Mouse (Mus musculus): ENCODE measurements around the gene Tspan12. TPM values are rescaled to one million over a fixed set of nuclear protein-coding genes. Genes with fewer than 3 reads are reported as not detected.
"Not testable (repeated sequence)": the region's sequence is repeated elsewhere in the genome, so short reads cannot be mapped to it uniquely, and the experiment has no call there.

The Tspan12 gene
- total and polyA plus RNA-seq, 3 experiments = not detected

GRCm38 (mm10) chr6:21889101-21889500 is 36.8 kb upstream of the Tspan12 start (continued):
- TF ChIP-seq MAX (IDR thresholded peaks at IDR 0.05; ENCODE audit: low read length) (no peak), POLR2AphosphoS5 (IDR thresholded peaks at IDR 0.05; ENCODE audit: borderline replicate concordance, low read depth, low read length) (no peak)

- not testable (repeated sequence) for H3K9me3 ChIP-seq (replicated peaks; ENCODE audit: insufficient read depth, low read length); DNase-seq (ENCODE audit: low read depth, low spot score); H3K27ac ChIP-seq (ENCODE audit: control insufficient read depth, low read depth, low read length); H3K4me3 ChIP-seq (ENCODE audit: control insufficient read depth in 1 of 2, insufficient read depth in 1 of 2, low read depth in 2 of 2, low read length in 2 of 2); H3K79me2 ChIP-seq (ENCODE audit: control insufficient read depth, insufficient read depth, low read length, poor library complexity); H3K27me3 ChIP-seq (ENCODE audit: control insufficient read depth in 1 of 2, insufficient read depth in 2 of 2, low read length in 2 of 2); H3K36me3 ChIP-seq (ENCODE audit: control insufficient read depth in 1 of 2, insufficient read depth in 2 of 2, low read length in 2 of 2); H3K9ac ChIP-seq (ENCODE audit: control insufficient read depth, low read depth, low read length, poor library complexity, severe bottlenecking); H3K4me1 ChIP-seq (ENCODE audit: control insufficient read depth in 1 of 2, insufficient read depth in 2 of 2, low read length in 2 of 2)
- peak; percentile 11 to 57; a peak in 2 of 4 replicates for TF ChIP-seq EP300 (IDR thresholded peaks at IDR 0.05; ENCODE audit: low read depth in 1 of 2, low read length in 2 of 2)
- peak; percentile 41; the same call in 1 of the 2 replicates for TF ChIP-seq GATA1 (IDR thresholded peaks at IDR 0.05; ENCODE audit: low read depth, low read length)
- peak; percentile 59; the same call in 1 of the 2 replicates for TF ChIP-seq TCF12 (IDR thresholded peaks at IDR 0.05; ENCODE audit: low read depth, low read length)
Observed at GRCm38 (mm10) chr6:21887971-21888370, 35.7 kb upstream of the Tspan12 start.

DNA sequence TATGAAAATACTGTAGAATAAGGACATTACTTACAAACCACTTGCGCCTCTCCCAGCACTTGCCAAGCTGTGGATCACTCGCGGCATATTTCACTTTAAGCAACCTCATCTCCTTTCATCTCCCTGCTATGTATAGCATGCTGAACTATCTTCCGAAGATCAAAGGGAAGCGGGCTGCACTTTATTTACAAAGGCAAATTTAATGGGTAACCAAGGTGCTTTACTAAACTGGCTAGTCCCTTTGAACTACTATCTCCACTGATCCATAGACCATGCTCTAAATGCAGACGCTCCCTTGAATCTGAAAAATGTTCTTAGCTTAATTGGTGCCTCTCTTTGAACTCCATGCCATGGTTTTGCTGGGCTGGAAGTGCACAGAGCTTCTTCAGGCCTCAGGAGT is 27.2 kb upstream of the Tspan12 start:
- no peaks in the 10 kb centered on the region for H3K79me2 ChIP-seq (ENCODE audit: control insufficient read depth, insufficient read depth, low read length, poor library complexity)
- TF ChIP-seq POLR2AphosphoS2 (IDR thresholded peaks at IDR 0.05; ENCODE audit: low read length) = no peak
- no peak overlapping the region for H3K9ac ChIP-seq (ENCODE audit: control insufficient read depth, low read depth, low read length, poor library complexity, severe bottlenecking)
- H3K27me3 ChIP-seq (ENCODE audit: control insufficient read depth in 1 of 2, insufficient read depth in 2 of 2, low read length in 2 of 2) = peaks cover 0 to 1% of the 10 kb centered on the region in 2 experiments; a peak in 3 of 4 replicates
- no peak overlapping the region for H3K27ac ChIP-seq (ENCODE audit: control insufficient read depth, low read depth, low read length)
- H3K9me3 ChIP-seq (replicated peaks; ENCODE audit: insufficient read depth, low read length) = no peaks in the 10 kb centered on the region
- no peaks in the 10 kb centered on the region for H3K4me1 ChIP-seq (ENCODE audit: control insufficient read depth in 1 of 2, insufficient read depth in 2 of 2, low read length in 2 of 2)
- DNase-seq (ENCODE audit: low read depth, low spot score) = no peak
- no peaks in the 10 kb centered on the region for H3K36me3 ChIP-seq (ENCODE audit: control insufficient read depth in 1 of 2, insufficient read depth in 2 of 2, low read length in 2 of 2)
- no peak overlapping the region for H3K4me3 ChIP-seq (ENCODE audit: control insufficient read depth in 1 of 2, insufficient read depth in 1 of 2, low read depth in 2 of 2, low read length in 2 of 2)

DNA sequence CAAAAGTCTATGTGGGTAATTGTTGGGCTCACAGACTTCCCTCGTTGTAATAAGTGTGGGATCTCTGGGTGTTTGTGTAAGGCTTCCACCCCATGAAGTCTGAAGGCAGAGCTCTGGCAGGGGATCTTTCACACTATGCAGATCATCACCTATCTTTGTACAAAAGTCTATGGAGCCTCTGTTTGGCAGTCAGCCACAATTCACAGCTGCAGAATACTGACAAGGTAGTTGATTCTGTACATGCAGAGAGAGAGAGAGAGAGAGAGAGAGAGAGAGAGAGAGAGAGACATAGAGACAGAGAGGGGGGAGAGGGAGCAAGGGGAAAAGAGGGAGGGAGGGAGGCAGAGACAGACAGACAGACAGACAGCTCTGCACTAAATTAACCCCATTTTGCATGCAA is 15.0 kb upstream of the Tspan12 start:
- Histone ChIP-seq H3K27me3 (ENCODE audit: control insufficient read depth in 1 of 2, insufficient read depth in 2 of 2, low read length in 2 of 2) (no peaks in the 10 kb centered on the region), H3K9ac (ENCODE audit: control insufficient read depth, low read depth, low read length, poor library complexity, severe bottlenecking) (no peak overlapping the region), H3K9me3 (replicated peaks; ENCODE audit: insufficient read depth, low read length) (no peaks in the 10 kb centered on the region), H3K27ac (ENCODE audit: control insufficient read depth, low read depth, low read length) (no peak overlapping the region), H3K4me1 (ENCODE audit: control insufficient read depth in 1 of 2, insufficient read depth in 2 of 2, low read length in 2 of 2) (no peaks in the 10 kb centered on the region), H3K79me2 (ENCODE audit: control insufficient read depth, insufficient read depth, low read length, poor library complexity) (no peaks in the 10 kb centered on the region), H3K4me3 (ENCODE audit: control insufficient read depth in 1 of 2, insufficient read depth in 1 of 2, low read depth in 2 of 2, low read length in 2 of 2) (no peak overlapping the region), H3K36me3 (ENCODE audit: control insufficient read depth in 1 of 2, insufficient read depth in 2 of 2, low read length in 2 of 2) (no peaks in the 10 kb centered on the region)
- TF ChIP-seq POLR2AphosphoS5 (IDR thresholded peaks at IDR 0.05; ENCODE audit: borderline replicate concordance, low read depth, low read length) (no peak), MAFK (IDR thresholded peaks at IDR 0.05; ENCODE audit: borderline replicate concordance, low read depth, low read length) (no peak), GATA1 (IDR thresholded peaks at IDR 0.05; ENCODE audit: low read depth, low read length) (no peak), MYB (IDR thresholded peaks at IDR 0.05; ENCODE audit: low read depth, low read length) (no peak), SIN3A (IDR thresholded peaks at IDR 0.05; ENCODE audit: low read length) (no peak), EP300 (IDR thresholded peaks at IDR 0.05; ENCODE audit: low read depth in 1 of 2, low read length in 2 of 2) (no peak), HCFC1 (IDR thresholded peaks at IDR 0.05; ENCODE audit: low read depth, low read length) (no peak), TCF12 (IDR thresholded peaks at IDR 0.05; ENCODE audit: low read depth, low read length) (no peak; the same call in 1 of the 2 replicates), SMC3 (IDR thresholded peaks at IDR 0.05; ENCODE audit: low read depth, low read length) (no peak), MXI1 (IDR thresholded peaks at IDR 0.05; ENCODE audit: low read depth, low read length) (no peak), UBTF (IDR thresholded peaks at IDR 0.05; ENCODE audit: borderline replicate concordance, insufficient read depth, low read depth, low read length) (no peak), CHD1 (IDR thresholded peaks at IDR 0.05; ENCODE audit: low read depth, low read length) (no peak), ELF1 (IDR thresholded peaks at IDR 0.05; ENCODE audit: low read depth, low read length) (no peak), TBP (IDR thresholded peaks at IDR 0.05; ENCODE audit: low read depth, low read length) (no peak), JUND (IDR thresholded peaks at IDR 0.05; ENCODE audit: low read depth, low read length) (no peak), USF1 (IDR thresholded peaks at IDR 0.05; ENCODE audit: low read depth, low read length) (no peak), MEF2A (IDR thresholded peaks at IDR 0.05; ENCODE audit: extremely low read depth, insufficient replicate concordance, low read depth, low read length, poor library complexity, severe bottlenecking) (no peak), NELFE (IDR thresholded peaks at IDR 0.05; ENCODE audit: low read depth, low read length) (no peak), CHD2 (IDR thresholded peaks at IDR 0.05; ENCODE audit: low read length) (no peak)
- peak; percentile 16 for DNase-seq (ENCODE audit: low read depth, low spot score)
